In genomic region chr1:90497568-90497967, GRCm38 (mm10) we compare ENCODE assay signal across 10 mouse cellular contexts.
DNase-seq lines count a peak whose midpoint lies in the region; ATAC-seq lines count a peak whose summit lies in the region.
"Had no signal": no experiment of that assay in that cellular context is flagged by ENCODE, and none has a peak within 500 bp of the region (broad histone marks: within the 10 kb centered on the region; RNA-seq: fewer than 3 reads in every experiment).

No protein-coding gene starts in this region.

- ATAC-seq in megakaryocyte-erythroid progenitor cell, adult 5-6 weeks (replicated peaks; ENCODE audit: low FRiP score, low TSS enrichment, poor library complexity, severe bottlenecking) = no peak
- ATAC-seq in cerebellum, adult (ENCODE audit: insufficient number of reproducible peaks, low FRiP score, low TSS enrichment) = no peak
- ATAC-seq: forebrain, embryonic 15.5 days; hindbrain, postnatal 0 days had no signal

- DNase-seq in urinary bladder, postnatal 14 days (ENCODE audit: low spot score) = peak; percentile 78
- DNase-seq in urinary bladder, adult 2 months (ENCODE audit: low spot score) = no peak
- peak; percentile 81 for DNase-seq in gastrocnemius, postnatal 10 days
- DNase-seq in kidney, postnatal 36 days = peak; percentile 36 to 49
- peak; percentile 71 to 73 for DNase-seq in urinary bladder, postnatal 4 days (ENCODE audit: low spot score in 2 of 2)
- no peak for DNase-seq in layer of hippocampus, adult 11-12 months (ENCODE audit: low spot score)

Comparison
In these comparisons a context has a peak if more than half of its experiments do, and no peak if none do; other contexts are left out.
1. DNase-seq: peak in urinary bladder, postnatal 14 days (single experiment), gastrocnemius, postnatal 10 days (single experiment), kidney, postnatal 36 days (2 of 2) and urinary bladder, postnatal 4 days (2 of 2); none in urinary bladder, adult 2 months (single experiment) and layer of hippocampus, adult 11-12 months (single experiment).